Mouse (Mus musculus) liver, postnatal 0 days (tissue): Measurements from ENCODE around the gene Ncan. TPM values are rescaled to one million over a fixed set of nuclear protein-coding genes. Genes with fewer than 3 reads are reported as not detected.
A peak's percentile ranks its signal among the peaks of the same experiment; 100 is the strongest.
"Not testable (repeated sequence)": the region's sequence is repeated elsewhere in the genome, so short reads cannot be mapped to it uniquely, and the experiment has no call there.

ENCODE experiments used
- ATAC-seq: fragments of 200-750 bp; cut with Nextera tagmentation; 2 replicates; pipeline ENCODE4 v1.8.0; 2017; ENCODE audit warnings: mild to moderate bottlenecking, moderate library complexity
- DNase-seq: peaks from one replicate; pipeline ENCODE4 v3.0.0-alpha.2; 2016
- H3K27ac ChIP-seq: fragments of 300-500 bp; sonication (generic); 2 replicates; pipeline ENCODE4 v1.5.1; 2014; ENCODE audit warnings: antibody characterized with exemption, moderate library complexity, mild to moderate bottlenecking, low read depth
- H3K27me3 ChIP-seq: fragments of 300-500 bp; sonication (generic); 2 replicates; pipeline ENCODE4 v1.6.1; 2014; ENCODE audit warnings: low read length, control low read depth, mixed read lengths; ENCODE audit not compliant: insufficient read depth
- H3K36me3 ChIP-seq: fragments of 300-500 bp; sonication (generic); replicated peaks from 2 replicates; pipeline ENCODE4 v1.6.1; 2014; ENCODE audit warnings: mild to moderate bottlenecking, control low read depth, low read length, moderate library complexity, mixed read lengths; ENCODE audit not compliant: insufficient read depth
- H3K4me1 ChIP-seq: fragments of 300-500 bp; sonication (generic); 2 replicates; pipeline ENCODE4 v1.6.1; 2014; ENCODE audit warnings: antibody characterized with exemption, mild to moderate bottlenecking, control low read depth; ENCODE audit not compliant: insufficient read depth
- H3K4me2 ChIP-seq: fragments of 300-500 bp; sonication (generic); 2 replicates; pipeline ENCODE4 v1.6.1; 2014; ENCODE audit warnings: low read depth, mild to moderate bottlenecking, low read length, moderate library complexity, mixed read lengths
- H3K4me3 ChIP-seq: fragments of 300-500 bp; sonication (generic); 2 replicates; pipeline ENCODE4 v1.5.1; 2014; ENCODE audit warnings: low read depth, low read length
- H3K9ac ChIP-seq: fragments of 300-500 bp; sonication (generic); replicated peaks from 2 replicates; pipeline ENCODE4 v1.6.1; 2014; ENCODE audit warnings: mild to moderate bottlenecking, moderate library complexity
- H3K9me3 ChIP-seq: fragments of 300-500 bp; sonication (generic); 2 replicates; pipeline ENCODE4 v1.6.1; 2016; ENCODE audit warnings: mild to moderate bottlenecking, control low read depth, low read length, mixed read lengths
- CTCF ChIP-seq: sonication (generic); IDR thresholded peaks from 2 replicates; pipeline ENCODE4 v1.5.1; 2016; ENCODE audit warnings: antibody characterized with exemption, low read depth
- EP300 ChIP-seq: IDR thresholded peaks from 2 replicates; pipeline ENCODE4 v1.6.1; 2016; ENCODE audit warnings: antibody characterized with exemption, low read depth, mild to moderate bottlenecking
- WGBS: fragments of 180-500 bp; shearing (Covaris S2); extraction: QIAGEN DNeasy Blood & Tissue Kit; methylation state at CpG from one replicate; pipeline ENCODE4 v1.1.7; 2014; ENCODE audit not compliant: insufficient replicate concordance; 5-methylcytosine and 5-hydroxymethylcytosine counted together
- microRNA-seq: library from miRNA; unstranded; fragments of <30 nt; microRNA quantifications from one replicate; pipeline ENCODE4, GENCODE M21; 2016
- polyA plus RNA-seq: library from polyadenylated mRNA; unstranded; fragments of >200 nt; fragmentation: Nextera tagmentation; extraction: Ambion mirVana; gene quantifications from 2 replicates; pipeline ENCODE4 v1.2.1, GENCODE M21; 2015

Ncan gene
- polyA plus RNA-seq, 1 experiment from 2014 or later = not detected

DNA sequence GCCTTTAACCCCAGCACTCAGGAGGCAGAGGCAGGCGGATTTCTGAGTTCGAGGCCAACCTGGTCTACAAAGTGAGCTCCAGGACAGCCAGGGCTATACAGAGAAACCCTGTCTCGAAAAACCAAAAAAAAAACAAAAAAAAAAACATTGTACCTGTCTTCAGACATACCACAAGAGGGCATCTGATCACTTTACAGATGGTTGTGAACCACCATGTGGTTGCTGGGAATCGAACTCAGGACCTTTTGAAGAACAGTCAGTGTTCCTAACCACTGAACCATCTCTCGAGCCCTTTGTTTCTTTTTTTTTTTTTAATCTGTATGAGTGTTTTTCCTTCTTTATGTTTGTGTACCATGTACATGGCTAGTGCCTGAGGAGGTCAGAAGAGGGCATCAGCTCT is 70.2 kb downstream of the Ncan start:
- ATAC-seq, H3K9ac ChIP-seq, H3K27me3 ChIP-seq, DNase-seq, H3K4me2 ChIP-seq, H3K27ac ChIP-seq, H3K9me3 ChIP-seq, H3K4me1 ChIP-seq, H3K4me3 ChIP-seq: not testable (repeated sequence)
- H3K36me3 ChIP-seq = peaks cover 23% of the 10 kb centered on the region
- WGBS = 89% methylated on average over 5 of the region's 5 CpGs
- peak; percentile 19; the same call in 1 of the 2 replicates for TF ChIP-seq CTCF

DNA sequence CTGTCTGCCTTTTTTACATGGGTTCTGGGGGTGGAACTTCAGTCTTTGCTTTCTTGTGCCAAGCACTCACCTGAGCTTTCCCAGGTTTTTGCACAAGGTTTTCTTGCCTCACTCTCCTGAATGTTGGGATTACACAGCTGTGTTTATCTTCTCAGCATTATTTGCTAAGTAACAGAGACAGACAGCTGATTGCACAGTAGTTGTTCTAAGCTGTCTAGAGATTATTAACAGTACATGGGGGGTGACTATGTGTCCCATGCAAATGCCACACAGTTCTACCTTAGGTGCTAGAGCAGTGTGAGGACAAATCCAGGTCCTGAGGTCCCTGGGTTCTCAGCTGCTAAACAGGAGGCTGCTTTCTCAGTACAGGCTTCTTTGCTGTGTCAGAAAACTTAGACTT is 71.0 kb downstream of the Ncan start:
- Histone ChIP-seq H3K4me2 (no peak overlapping the region), H3K4me1 (peaks cover 2% of the 10 kb centered on the region; the same call in 1 of the 2 replicates), H3K9me3 (no peaks in the 10 kb centered on the region), H3K36me3 (peaks cover 21% of the 10 kb centered on the region), H3K27ac (no peak overlapping the region), H3K9ac (no peak overlapping the region), H3K27me3 (no peaks in the 10 kb centered on the region), H3K4me3 (no peak overlapping the region)
- no peak for TF ChIP-seq CTCF
- TF ChIP-seq EP300 = no peak
- ATAC-seq (peak; percentile 92), DNase-seq (no peak)

DNA sequence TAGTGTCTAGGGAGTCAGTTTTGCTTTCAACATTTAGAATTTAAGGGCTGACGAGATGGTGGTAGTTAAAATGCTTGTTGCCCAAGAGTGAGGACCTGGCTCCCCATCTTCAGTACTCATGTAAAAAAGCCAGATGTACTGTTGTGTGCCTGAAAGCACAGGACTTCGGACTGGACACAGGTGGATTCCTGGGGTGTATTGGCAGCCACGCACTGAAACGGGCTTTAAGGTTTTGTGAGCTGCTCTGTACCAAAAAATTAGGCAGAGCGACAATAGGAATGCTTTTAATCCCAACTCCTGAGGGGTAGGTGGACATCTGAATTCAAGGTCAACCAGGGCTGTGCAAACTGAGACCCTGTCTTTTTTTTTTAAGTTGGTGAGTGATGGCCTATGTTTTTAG is 76.7 kb downstream of the Ncan start:
- H3K9me3 ChIP-seq = no peaks in the 10 kb centered on the region
- no peaks in the 10 kb centered on the region for H3K27me3 ChIP-seq
- peak overlapping the region; percentile 99; the same call in 1 of the 2 replicates for H3K9ac ChIP-seq
- TF ChIP-seq EP300 = no peak
- TF ChIP-seq CTCF = no peak
- DNase-seq (no peak), ATAC-seq (no peak)
- H3K4me2 ChIP-seq = peak overlapping the region; percentile 96
- 78% methylated on average over 5 of the region's 5 CpGs for WGBS
- no peaks in the 10 kb centered on the region; the same call in 1 of the 2 replicates for H3K36me3 ChIP-seq
- peaks cover 35% of the 10 kb centered on the region for H3K4me1 ChIP-seq
- H3K4me3 ChIP-seq = peak overlapping the region; percentile 98; the same call in 1 of the 2 replicates
- H3K27ac ChIP-seq = no peak overlapping the region

Small RNA genes lying within 50 kb of the gene (microRNA-seq; reads per million reads assigned to microRNA genes)
- not detected for gene Mir7066

Other genes starting within 250 kb of the Ncan start
- 0.02 TPM in 1 of 2 replicates, not detected in the other for gene Cilp2, start 233.2 kb downstream of the Ncan start, polyA plus RNA-seq
- 1.3 and 1.7 TPM in 2 replicates for gene Tssk6, start 218.7 kb downstream of the Ncan start, polyA plus RNA-seq
- 152 TPM in 2 replicates for gene Ndufa13, start 218.3 kb downstream of the Ncan start, polyA plus RNA-seq
- gene Yjefn3, start 218.2 kb downstream of the Ncan start, polyA plus RNA-seq = 0.72 and 0.89 TPM in 2 replicates
- gene Gatad2a, start 124.5 kb downstream of the Ncan start, polyA plus RNA-seq = 19.5 and 20.7 TPM in 2 replicates
- 11.1 and 12.2 TPM in 2 replicates for gene Mau2, start 78.1 kb downstream of the Ncan start, polyA plus RNA-seq
- 11.7 and 11.8 TPM in 2 replicates for gene Sugp1, start 78.1 kb downstream of the Ncan start, polyA plus RNA-seq
- gene Tm6sf2, start 47.9 kb downstream of the Ncan start, polyA plus RNA-seq = 32.5 and 38.7 TPM in 2 replicates
- 0.02 TPM in 1 of 2 replicates, not detected in the other for gene Hapln4, start 37.4 kb downstream of the Ncan start, polyA plus RNA-seq
- 13.5 and 14.9 TPM in 2 replicates for gene Nr2c2ap, start 10.5 kb upstream of the Ncan start, polyA plus RNA-seq
- gene Rfxank, start 18.3 kb upstream of the Ncan start, polyA plus RNA-seq = 3.6 TPM in 2 replicates
- 17.6 and 18.8 TPM in 2 replicates for gene Borcs8, start 18.6 kb upstream of the Ncan start, polyA plus RNA-seq
- 0.11 TPM in 1 of 2 replicates, not detected in the other for gene Mef2b, start 18.8 kb upstream of the Ncan start, polyA plus RNA-seq
- 17.3 and 20.2 TPM in 2 replicates for gene Tmem161a, start 51.5 kb upstream of the Ncan start, polyA plus RNA-seq
- gene Slc25a42, start 91.4 kb upstream of the Ncan start, polyA plus RNA-seq = 18.5 and 19.2 TPM in 2 replicates
- 7.3 and 8.3 TPM in 2 replicates for gene Sugp2, start 113.4 kb upstream of the Ncan start, polyA plus RNA-seq
- 5.3 and 6.3 TPM in 2 replicates for gene Armc6, start 113.6 kb upstream of the Ncan start, polyA plus RNA-seq
- gene Homer3, start 162.0 kb upstream of the Ncan start, polyA plus RNA-seq = 4.3 and 5.6 TPM in 2 replicates
- gene Ddx49, start 181.6 kb upstream of the Ncan start, polyA plus RNA-seq = 15.2 and 16.3 TPM in 2 replicates
- 162 and 171 TPM in 2 replicates for gene Cope, start 181.6 kb upstream of the Ncan start, polyA plus RNA-seq
- 0.12 TPM in 1 of 2 replicates, not detected in the other for gene Cers1, start 194.9 kb upstream of the Ncan start, polyA plus RNA-seq
- 0.16 TPM in 1 of 2 replicates, not detected in the other for gene Gdf1, start 208.9 kb upstream of the Ncan start, polyA plus RNA-seq
- 6.7 and 7.1 TPM in 2 replicates for gene Upf1, start 232.4 kb upstream of the Ncan start, polyA plus RNA-seq